20 mouse cellular contexts compared by ENCODE assay signal in the genomic region with DNA sequence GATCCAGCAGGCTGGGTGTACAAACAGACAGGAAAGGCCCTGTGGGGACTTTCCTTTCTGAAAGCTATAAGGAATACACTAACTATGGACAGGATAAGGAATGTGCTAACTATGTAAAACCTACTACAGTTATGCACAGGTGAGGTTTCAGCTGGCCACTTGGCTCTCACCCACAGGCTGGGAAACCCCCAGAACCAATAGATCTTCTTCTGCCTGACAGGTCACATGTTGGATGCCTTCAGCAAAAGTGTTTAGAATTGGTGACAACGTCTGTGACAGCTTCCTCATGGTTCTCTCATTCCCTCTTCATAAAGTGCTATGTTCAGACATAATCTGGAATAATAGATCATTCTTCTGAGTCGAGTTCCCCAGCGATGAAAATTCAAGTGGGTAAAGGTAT.
"Had no signal": no experiment of that assay in that cellular context is flagged by ENCODE, and none has a peak within 500 bp of the region (broad histone marks: within the 10 kb centered on the region; RNA-seq: fewer than 3 reads in every experiment).

No protein-coding gene starts in this region.

- H3K36me3 ChIP-seq: hindbrain, embryonic 13.5 days; hindbrain, embryonic 15.5 days; kidney, embryonic 15.5 days; limb, embryonic 10.5 days; limb, embryonic 12.5 days; liver, embryonic 13.5 days; liver, embryonic 15.5 days had no signal

- H3K4me1 ChIP-seq: hindbrain, embryonic 15.5 days; liver, embryonic 13.5 days; liver, embryonic 15.5 days had no signal

- DNase-seq: gastrocnemius, postnatal 25 days; kidney, adult 11 months; kidney, adult 2 months; kidney, adult 9 months; kidney, postnatal 14 days; layer of hippocampus, adult 9-11 months; layer of hippocampus, postnatal 36 days; liver; liver, embryonic 13.5 days had no signal

- H3K4me3 ChIP-seq: gastrocnemius, adult 2 months; hindbrain, embryonic 13.5 days; hindbrain, embryonic 15.5 days; kidney, embryonic 15.5 days; limb, embryonic 10.5 days; limb, embryonic 12.5 days; liver, embryonic 13.5 days; liver, embryonic 15.5 days had no signal

- H3K4me2 ChIP-seq: hindbrain, embryonic 13.5 days; hindbrain, embryonic 15.5 days; kidney, embryonic 15.5 days; limb, embryonic 12.5 days; liver, embryonic 11.5 days; liver, embryonic 13.5 days; liver, embryonic 15.5 days had no signal

- H3K27me3 ChIP-seq: hindbrain, embryonic 13.5 days; hindbrain, embryonic 15.5 days; kidney, embryonic 15.5 days; limb, embryonic 12.5 days; liver, embryonic 13.5 days; liver, embryonic 15.5 days had no signal

- H3K9me3 ChIP-seq: hindbrain, embryonic 13.5 days; hindbrain, embryonic 15.5 days; kidney, embryonic 15.5 days; limb, embryonic 10.5 days; limb, embryonic 12.5 days; liver, embryonic 13.5 days; liver, embryonic 15.5 days had no signal

- H3K27ac ChIP-seq: gastrocnemius, adult 2 months; hindbrain, embryonic 13.5 days; hindbrain, embryonic 15.5 days; hindbrain, postnatal 0 days; kidney, embryonic 15.5 days; kidney, postnatal 0 days; limb, embryonic 10.5 days; limb, embryonic 12.5 days; liver, embryonic 13.5 days; liver, embryonic 15.5 days had no signal

- ATAC-seq: hindbrain, postnatal 0 days; intestine, embryonic 16.5 days had no signal

- H3K9ac ChIP-seq: hindbrain, embryonic 13.5 days; hindbrain, embryonic 15.5 days; kidney, embryonic 15.5 days; limb, embryonic 12.5 days; liver, embryonic 13.5 days; liver, embryonic 15.5 days had no signal
